Mouse (Mus musculus) inflammation-experienced regulatory T-cells, adult 6 months (primary cell): ENCODE data around the gene Nsf. TPM values are rescaled to one million over a fixed set of nuclear protein-coding genes. Genes with fewer than 3 reads are reported as not detected.

Experiments used
- polyA plus RNA-seq, 3 experiments: library from polyadenylated mRNA; unstranded; fragments of 100-300 nt; shearing (Covaris generic); gene quantifications; one replicate each; pipeline ENCODE4 v1.2.1; 2017

Gene Nsf
- polyA plus RNA-seq, 3 experiments from 2014 or later: 52.2 to 85.6 (median 76.6) TPM

Other genes with a start within 250 kb of the Nsf start
- gene Wnt9b, start 204.2 kb downstream of the Nsf start, polyA plus RNA-seq: not detected
- 1 to 10 TPM in 2 of 3 experiments, under 1 TPM in 1; 0.53 to 2.9 (median 2.3) TPM for gene Wnt3, start 179.9 kb downstream of the Nsf start, polyA plus RNA-seq
- gene Arf2, start 12.7 kb upstream of the Nsf start, polyA plus RNA-seq: 10 to 100 TPM; 12.1 to 14.5 (median 12.6) TPM
- gene Crhr1, start 178.8 kb upstream of the Nsf start, polyA plus RNA-seq: not detected
- gene Sppl2c, start 232.3 kb upstream of the Nsf start, polyA plus RNA-seq: not detected